Mouse (Mus musculus): Measurements from ENCODE around the gene Scgb1b20. TPM values are rescaled to one million over a fixed set of nuclear protein-coding genes. Genes with fewer than 3 reads are reported as not detected.

Gene Scgb1b20
- not detected in 2 replicates for polyA plus RNA-seq (2012; rRNA removed)

GRCm38 (mm10) chr7:33372934-33373333 is at the start of gene Scgb1b20:
Scgb1b20 (plus strand) TSS chr7:33373234.

GRCm38 (mm10) chr7:33366222-33366621 is 6.8 kb upstream of the Scgb1b20 start, which contains the start of gene Scgb2b20:
Scgb2b20 (minus strand) TSS chr7:33366322.

Other genes starting within 250 kb of the Scgb1b20 start
- gene Scgb2b18, start 199.4 kb upstream of the Scgb1b20 start, polyA plus RNA-seq (2012; rRNA removed), result not detected in 2 replicates
- not detected in 2 replicates for gene Scgb1b18, start 187.7 kb upstream of the Scgb1b20 start, polyA plus RNA-seq (2012; rRNA removed)
- gene Scgb2b19, start 92.9 kb upstream of the Scgb1b20 start, polyA plus RNA-seq (2012; rRNA removed), result not detected in 2 replicates
- not detected in 2 replicates for gene Scgb1b19, start 85.9 kb upstream of the Scgb1b20 start, polyA plus RNA-seq (2012; rRNA removed)
- gene Scgb2b20, start 6.9 kb upstream of the Scgb1b20 start, polyA plus RNA-seq (2012; rRNA removed), result not detected in 2 replicates
- not detected in 2 replicates for gene Scgb2b21, start 147.2 kb downstream of the Scgb1b20 start, polyA plus RNA-seq (2012; rRNA removed)

Data from central nervous system, embryonic 11.5 days (tissue).